Mouse (Mus musculus): ENCODE data around the gene Ccdc12. TPM values are rescaled to one million over a fixed set of nuclear protein-coding genes. Genes with fewer than 3 reads are reported as not detected.

The Ccdc12 gene
- polyA plus RNA-seq (2016; fragmentation: Nextera tagmentation; extraction: Ambion mirVana) = 132 and 136 TPM in 2 replicates

GRCm38 (mm10) chr9:110656249-110657221, at the start of gene Ccdc12:
Ccdc12 (plus strand) TSS chr9:110656503.
- under 1% methylated on average over 52 of the region's 52 CpGs for WGBS
- H3K9me3 ChIP-seq = no peaks in the 10 kb centered on the region
- H3K36me3 ChIP-seq = no peaks in the 10 kb centered on the region
- ATAC-seq (ENCODE audit: low FRiP score, low read depth) = peak; percentile 96
- peaks cover 43% of the 10 kb centered on the region for H3K4me1 ChIP-seq
- H3K9ac ChIP-seq (replicated peaks) = peak within 1 kb of the TSS; percentile 85
- H3K27me3 ChIP-seq = peaks cover 24% of the 10 kb centered on the region
- H3K4me2 ChIP-seq (replicated peaks) = peak within 1 kb of the TSS; percentile 71
- H3K27ac ChIP-seq (replicated peaks) = peak within 1 kb of the TSS; percentile 93
- peak within 1 kb of the TSS; percentile 73 for H3K4me3 ChIP-seq

- H3K4me1 ChIP-seq = no peaks in the 10 kb centered on the region
- ATAC-seq (ENCODE audit: low FRiP score, low read depth) = no peak
- H3K36me3 ChIP-seq = peaks cover 62% of the 10 kb centered on the region
- H3K9ac ChIP-seq (replicated peaks) = no peak overlapping the region
- H3K4me2 ChIP-seq (replicated peaks) = no peak overlapping the region
- no peaks in the 10 kb centered on the region for H3K27me3 ChIP-seq
- 86% methylated on average over 3 of the region's 3 CpGs for WGBS
- H3K27ac ChIP-seq (replicated peaks) = no peak overlapping the region
- H3K4me3 ChIP-seq = no peak overlapping the region
- H3K9me3 ChIP-seq = no peaks in the 10 kb centered on the region
Measured at GRCm38 (mm10) chr9:110611471-110611870, 44.8 kb upstream of the Ccdc12 start.

GRCm38 (mm10) chr9:110617081-110617480, 39.2 kb upstream of the Ccdc12 start:
- no peaks in the 10 kb centered on the region for H3K9me3 ChIP-seq
- H3K4me1 ChIP-seq = no peaks in the 10 kb centered on the region
- H3K9ac ChIP-seq (replicated peaks) = no peak overlapping the region
- ATAC-seq (ENCODE audit: low FRiP score, low read depth) = no peak
- H3K27ac ChIP-seq (replicated peaks) = no peak overlapping the region
- 80% methylated on average over 3 of the region's 3 CpGs for WGBS
- no peaks in the 10 kb centered on the region for H3K27me3 ChIP-seq
- H3K4me3 ChIP-seq = no peak overlapping the region
- H3K36me3 ChIP-seq = peaks cover 88% of the 10 kb centered on the region
- no peak overlapping the region for H3K4me2 ChIP-seq (replicated peaks)

- 92% methylated on average over 7 of the region's 7 CpGs for WGBS
- Histone ChIP-seq H3K4me2 (replicated peaks) (no peak overlapping the region), H3K36me3 (peaks cover 71% of the 10 kb centered on the region), H3K9ac (replicated peaks) (no peak overlapping the region), H3K27ac (replicated peaks) (no peak overlapping the region), H3K4me3 (no peak overlapping the region), H3K27me3 (no peaks in the 10 kb centered on the region), H3K9me3 (no peaks in the 10 kb centered on the region), H3K4me1 (peaks cover 16% of the 10 kb centered on the region)
- ATAC-seq (ENCODE audit: low FRiP score, low read depth) = no peak
Measured at GRCm38 (mm10) chr9:110620180-110620579, 36.1 kb upstream of the Ccdc12 start.

- 94% methylated on average over 7 of the region's 7 CpGs for WGBS
- no peak for ATAC-seq (ENCODE audit: low FRiP score, low read depth)
- Histone ChIP-seq H3K4me1 (peaks cover 22% of the 10 kb centered on the region), H3K9ac (replicated peaks) (no peak overlapping the region), H3K36me3 (peaks cover 66% of the 10 kb centered on the region), H3K27me3 (0 out of 2 replicates have a peak, but pooled peaks cover 2% of the 10 kb centered on the region), H3K27ac (replicated peaks) (no peak overlapping the region), H3K4me3 (no peak overlapping the region), H3K9me3 (no peaks in the 10 kb centered on the region), H3K4me2 (replicated peaks) (no peak overlapping the region)
Measured at GRCm38 (mm10) chr9:110620685-110621084, 35.6 kb upstream of the Ccdc12 start.

GRCm38 (mm10) chr9:110622621-110623219, 33.6 kb upstream of the Ccdc12 start:
- no peak overlapping the region for H3K4me3 ChIP-seq
- WGBS = 89% methylated on average over 12 of the region's 12 CpGs
- H3K9me3 ChIP-seq = no peaks in the 10 kb centered on the region
- peaks cover 22% of the 10 kb centered on the region for H3K4me1 ChIP-seq
- H3K36me3 ChIP-seq = peaks cover 46% of the 10 kb centered on the region
- H3K27ac ChIP-seq (replicated peaks) = no peak overlapping the region
- no peak overlapping the region for H3K4me2 ChIP-seq (replicated peaks)
- ATAC-seq (ENCODE audit: low FRiP score, low read depth) = no peak
- H3K9ac ChIP-seq (replicated peaks) = no peak overlapping the region
- peaks cover 13% of the 10 kb centered on the region; the same call in 1 of the 2 replicates for H3K27me3 ChIP-seq

- no peak for ATAC-seq (ENCODE audit: low FRiP score, low read depth)
- 43% methylated on average over 8 of the region's 8 CpGs for WGBS
- H3K36me3 ChIP-seq = peaks cover 37% of the 10 kb centered on the region
- H3K9me3 ChIP-seq = no peaks in the 10 kb centered on the region
- H3K4me2 ChIP-seq (replicated peaks) = peak overlapping the region; percentile 89
- peaks cover 22% of the 10 kb centered on the region for H3K4me1 ChIP-seq
- H3K27ac ChIP-seq (replicated peaks) = peak overlapping the region; percentile 87
- peak overlapping the region; percentile 49 for H3K4me3 ChIP-seq
- H3K9ac ChIP-seq (replicated peaks) = peak overlapping the region; percentile 64
- H3K27me3 ChIP-seq = peaks cover 13% of the 10 kb centered on the region; the same call in 1 of the 2 replicates
Measured at GRCm38 (mm10) chr9:110623416-110624195, 32.7 kb upstream of the Ccdc12 start.

GRCm38 (mm10) chr9:110624361-110625166, 31.7 kb upstream of the Ccdc12 start, which contains the start of gene Nradd:
Nradd (minus strand) TSS chr9:110624452.
- Histone ChIP-seq H3K27me3 (peaks cover 13% of the 10 kb centered on the region; the same call in 1 of the 2 replicates), H3K4me3 (peak within 1 kb of the TSS; percentile 49), H3K9ac (replicated peaks) (peak within 1 kb of the TSS; percentile 64), H3K4me1 (peaks cover 22% of the 10 kb centered on the region), H3K9me3 (no peaks in the 10 kb centered on the region), H3K27ac (replicated peaks) (peak within 1 kb of the TSS; percentile 87), H3K36me3 (peaks cover 28% of the 10 kb centered on the region), H3K4me2 (replicated peaks) (peak within 1 kb of the TSS; percentile 89)
- under 1% methylated on average over 41 of the region's 41 CpGs for WGBS
- peak; percentile 97 for ATAC-seq (ENCODE audit: low FRiP score, low read depth)

- H3K27ac ChIP-seq (replicated peaks) = peak overlapping the region; percentile 87
- ATAC-seq (ENCODE audit: low FRiP score, low read depth) = no peak
Measured at GRCm38 (mm10) chr9:110625350-110625908, 30.9 kb upstream of the Ccdc12 start.

GRCm38 (mm10) chr9:110630171-110630570, 26.1 kb upstream of the Ccdc12 start:
- Histone ChIP-seq H3K36me3 (no peaks in the 10 kb centered on the region), H3K4me3 (no peak overlapping the region), H3K4me2 (replicated peaks) (no peak overlapping the region), H3K4me1 (peaks cover 17% of the 10 kb centered on the region), H3K9me3 (no peaks in the 10 kb centered on the region), H3K27ac (replicated peaks) (no peak overlapping the region), H3K27me3 (peaks cover 64% of the 10 kb centered on the region), H3K9ac (replicated peaks) (no peak overlapping the region)
- no peak for ATAC-seq (ENCODE audit: low FRiP score, low read depth)
- WGBS = 93% methylated on average over 15 of the region's 15 CpGs

More at GRCm38 (mm10) chr9:110625350-110625908, 30.9 kb upstream of the Ccdc12 start:
- H3K4me1 ChIP-seq = peaks cover 22% of the 10 kb centered on the region
- H3K27me3 ChIP-seq = peaks cover 16% of the 10 kb centered on the region
- H3K4me2 ChIP-seq (replicated peaks) = peak overlapping the region; percentile 89
- H3K9me3 ChIP-seq = no peaks in the 10 kb centered on the region
- H3K36me3 ChIP-seq = peaks cover 20% of the 10 kb centered on the region
- peak overlapping the region; percentile 64 for H3K9ac ChIP-seq (replicated peaks)
- WGBS = 65% methylated on average over 11 of the region's 11 CpGs
- peak overlapping the region; percentile 49 for H3K4me3 ChIP-seq
